Mouse (Mus musculus) heart, embryonic 15.5 days (tissue): ENCODE measurements around the gene Shmt2. TPM values are rescaled to one million over a fixed set of nuclear protein-coding genes. Genes with fewer than 3 reads are reported as not detected.

Experiments used
- ATAC-seq: fragments of 200-750 bp; cut with Nextera tagmentation; replicated peaks from 2 replicates; pipeline ENCODE4 v1.8.0; 2017; ENCODE audit warnings: low read depth, moderate TSS enrichment; ENCODE audit not compliant: insufficient number of reproducible peaks, insufficient read depth, low FRiP score
- H3K27ac ChIP-seq: fragments of 300-500 bp; sonication (generic); 2 replicates; pipeline ENCODE4 v1.5.1; 2015; ENCODE audit warnings: mild to moderate bottlenecking, inconsistent platforms
- H3K27me3 ChIP-seq: fragments of 300-500 bp; sonication (generic); 2 replicates; pipeline ENCODE4 v1.6.1; 2015; ENCODE audit warnings: inconsistent platforms
- H3K36me3 ChIP-seq: fragments of 300-500 bp; sonication (generic); 2 replicates; pipeline ENCODE4 v1.6.1; 2015; ENCODE audit warnings: mild to moderate bottlenecking, inconsistent platforms
- H3K4me1 ChIP-seq: fragments of 300-500 bp; sonication (generic); replicated peaks from 2 replicates; pipeline ENCODE4 v1.6.1; 2015; ENCODE audit warnings: inconsistent platforms
- H3K4me2 ChIP-seq: fragments of 300-500 bp; sonication (generic); 2 replicates; pipeline ENCODE4 v1.6.1; 2015; ENCODE audit warnings: inconsistent platforms, mild to moderate bottlenecking, moderate library complexity
- H3K4me3 ChIP-seq: fragments of 300-500 bp; sonication (generic); 2 replicates; pipeline ENCODE4 v1.5.1; 2015; ENCODE audit warnings: mild to moderate bottlenecking, inconsistent platforms
- H3K9ac ChIP-seq: fragments of 300-500 bp; sonication (generic); 2 replicates; pipeline ENCODE4 v1.6.1; 2015; ENCODE audit warnings: mild to moderate bottlenecking, inconsistent platforms
- H3K9me3 ChIP-seq: fragments of 300-500 bp; sonication (generic); replicated peaks from 2 replicates; pipeline ENCODE4 v1.6.1; 2016; ENCODE audit warnings: inconsistent platforms
- WGBS: fragments of 180-500 bp; shearing (Covaris S2); methylation state at CpG from one replicate; pipeline ENCODE4 v1.1.7; 2015; ENCODE audit warnings: mixed read lengths; 5-methylcytosine and 5-hydroxymethylcytosine counted together
- polyA plus RNA-seq: library from polyadenylated mRNA; unstranded; fragments of >200 nt; fragmentation: Nextera tagmentation; extraction: Ambion mirVana; gene quantifications from 2 replicates; pipeline ENCODE4 v1.2.1, GENCODE M21; 2015

Shmt2 gene
- polyA plus RNA-seq, 1 experiment from 2014 or later: 89.8 TPM

DNA sequence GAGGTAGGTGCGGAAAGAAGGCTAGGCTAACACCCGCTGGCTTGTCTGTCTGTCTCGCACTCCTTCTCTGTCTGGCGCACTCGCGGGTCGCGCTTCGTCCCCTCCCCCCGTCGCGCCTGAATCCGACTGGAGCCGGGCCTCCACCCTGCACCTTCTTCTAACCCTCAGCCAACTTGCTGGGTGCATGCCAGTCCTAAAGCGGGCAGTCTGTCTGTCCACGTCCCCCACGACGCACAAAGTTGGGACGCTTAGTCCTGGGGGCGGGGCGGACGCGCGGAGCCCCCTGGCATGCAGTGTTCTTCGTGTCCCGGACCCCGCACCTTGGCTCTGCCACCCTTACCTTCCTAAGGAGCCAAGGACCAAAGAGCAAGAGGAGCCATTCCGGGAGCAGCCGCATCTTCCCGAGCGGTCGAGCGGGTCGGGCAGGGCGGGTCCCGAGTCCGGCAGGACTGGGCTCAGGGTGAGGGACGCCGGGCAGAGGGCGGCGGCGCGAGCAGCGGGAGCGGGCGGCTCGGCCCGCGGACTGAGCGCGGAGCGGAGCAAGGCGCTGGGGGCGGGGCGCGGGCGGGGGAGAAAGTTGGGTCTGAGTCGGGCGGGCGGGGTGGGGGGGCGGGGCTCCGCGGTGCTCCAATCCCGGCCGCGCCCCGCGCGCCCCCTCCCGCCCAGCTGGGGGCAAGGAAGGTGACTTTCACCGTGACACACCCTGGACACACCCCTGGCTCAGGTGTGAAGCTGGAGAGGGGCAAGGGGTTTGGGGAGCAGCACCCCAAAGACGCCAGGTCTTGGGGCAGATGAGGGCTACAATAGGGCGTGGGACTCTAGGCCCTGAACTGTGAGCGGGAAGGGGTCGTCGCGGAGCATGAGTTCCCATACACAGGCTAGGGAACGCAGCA lies 12.0 kb upstream of the Shmt2 start, which contains the start of gene Nxph4:
TSS of gene Nxph4 (minus strand) at position 524 of the 893 bp plus-strand sequence.
- Histone ChIP-seq H3K9me3 (no peaks in the 10 kb centered on the region), H3K9ac (peak within 1 kb of the TSS; percentile 59), H3K36me3 (no peaks in the 10 kb centered on the region), H3K27ac (no peak within 1 kb of the TSS), H3K4me1 (peaks cover 24% of the 10 kb centered on the region), H3K4me2 (peak within 1 kb of the TSS; percentile 97), H3K4me3 (peak within 1 kb of the TSS; percentile 55), H3K27me3 (peaks cover 87% of the 10 kb centered on the region)
- WGBS: under 1% methylated on average over 43 of the region's 78 CpGs
- peak; percentile 11 for ATAC-seq

DNA sequence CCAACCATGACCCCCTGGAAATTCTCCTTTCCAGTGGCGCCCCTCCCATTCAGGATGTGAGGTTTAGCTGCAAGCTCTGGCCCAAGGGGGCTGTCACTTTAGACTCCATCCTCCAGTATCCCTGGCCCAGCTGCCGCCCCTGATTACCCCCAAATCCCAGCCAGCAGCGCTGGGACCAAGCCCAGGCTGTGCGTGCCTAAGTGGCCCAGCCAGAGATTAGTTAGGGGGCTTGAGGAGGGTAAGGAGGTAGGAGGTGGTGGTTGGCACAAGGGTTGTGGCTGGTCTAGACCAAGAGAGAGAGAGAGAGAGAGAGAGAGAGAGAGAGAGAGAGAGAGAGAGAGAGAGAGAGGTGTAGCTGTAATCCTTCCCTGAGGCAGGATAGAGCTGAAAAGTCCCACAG lies 9.3 kb upstream of the Shmt2 start:
- no peak overlapping the region; the same call in 1 of the 2 replicates for H3K4me3 ChIP-seq
- no peak for ATAC-seq
- no peak overlapping the region for H3K27ac ChIP-seq
- H3K9me3 ChIP-seq: no peaks in the 10 kb centered on the region
- H3K4me2 ChIP-seq: no peak overlapping the region
- no peak overlapping the region for H3K9ac ChIP-seq
- H3K36me3 ChIP-seq: no peaks in the 10 kb centered on the region
- H3K27me3 ChIP-seq: peaks cover 100% of the 10 kb centered on the region
- peaks cover 28% of the 10 kb centered on the region for H3K4me1 ChIP-seq
- WGBS: under 1% methylated on average over 4 of the region's 4 CpGs

DNA sequence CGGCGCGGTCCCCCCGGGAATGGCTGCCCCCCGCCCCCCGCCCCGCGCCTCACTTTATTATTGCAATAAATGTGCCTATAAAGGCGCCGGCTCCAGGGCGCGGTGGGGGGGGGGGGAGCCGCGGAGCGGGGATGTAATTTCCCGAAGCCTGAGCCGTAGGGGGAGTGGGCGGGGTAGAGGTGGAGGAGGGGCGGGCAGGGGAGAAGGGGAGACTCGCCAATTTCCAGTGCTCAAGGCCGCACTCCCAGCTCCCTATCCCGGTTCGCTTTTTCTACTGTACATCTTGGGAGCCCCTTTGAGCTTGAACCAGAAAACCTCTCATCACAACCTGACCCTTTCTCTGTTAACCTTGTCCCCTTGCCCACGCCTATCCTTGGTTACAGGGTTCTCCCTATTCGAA lies 8.7 kb upstream of the Shmt2 start:
- Histone ChIP-seq H3K4me2 (peak overlapping the region; percentile 18; the same call in 1 of the 2 replicates), H3K9me3 (no peaks in the 10 kb centered on the region), H3K36me3 (no peaks in the 10 kb centered on the region), H3K4me3 (peak overlapping the region; percentile 14; the same call in 1 of the 2 replicates), H3K27ac (no peak overlapping the region), H3K27me3 (peaks cover 100% of the 10 kb centered on the region), H3K4me1 (peaks cover 34% of the 10 kb centered on the region), H3K9ac (no peak overlapping the region)
- WGBS: 2% methylated on average over 24 of the region's 25 CpGs
- ATAC-seq: no peak

DNA sequence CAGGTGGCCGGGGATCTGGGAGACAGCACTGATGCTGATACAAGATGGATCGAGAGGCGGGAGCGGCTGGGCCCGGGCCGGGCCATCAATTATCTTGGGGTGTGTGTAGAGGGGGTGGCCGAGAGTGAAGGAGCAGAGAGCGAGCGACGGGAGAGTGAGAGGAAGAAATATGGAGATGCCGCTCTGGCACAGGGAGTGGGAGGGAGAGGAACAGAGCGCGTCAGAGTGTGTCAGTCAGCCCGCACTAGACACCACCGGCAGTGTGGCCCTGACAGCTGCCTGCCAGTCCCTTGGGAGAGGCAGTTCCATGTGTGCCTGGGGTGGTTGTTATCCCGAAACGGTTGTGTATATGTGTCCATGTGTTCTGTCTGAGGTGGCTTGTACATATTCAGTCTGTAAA lies 5.2 kb upstream of the Shmt2 start:
- Histone ChIP-seq H3K9ac (no peak overlapping the region), H3K9me3 (no peaks in the 10 kb centered on the region), H3K27me3 (peaks cover 96% of the 10 kb centered on the region), H3K4me2 (no peak overlapping the region), H3K4me3 (no peak overlapping the region; the same call in 1 of the 2 replicates), H3K36me3 (no peaks in the 10 kb centered on the region), H3K4me1 (peaks cover 29% of the 10 kb centered on the region), H3K27ac (no peak overlapping the region)
- ATAC-seq: no peak
- WGBS: 7% methylated on average over 17 of the region's 17 CpGs

DNA sequence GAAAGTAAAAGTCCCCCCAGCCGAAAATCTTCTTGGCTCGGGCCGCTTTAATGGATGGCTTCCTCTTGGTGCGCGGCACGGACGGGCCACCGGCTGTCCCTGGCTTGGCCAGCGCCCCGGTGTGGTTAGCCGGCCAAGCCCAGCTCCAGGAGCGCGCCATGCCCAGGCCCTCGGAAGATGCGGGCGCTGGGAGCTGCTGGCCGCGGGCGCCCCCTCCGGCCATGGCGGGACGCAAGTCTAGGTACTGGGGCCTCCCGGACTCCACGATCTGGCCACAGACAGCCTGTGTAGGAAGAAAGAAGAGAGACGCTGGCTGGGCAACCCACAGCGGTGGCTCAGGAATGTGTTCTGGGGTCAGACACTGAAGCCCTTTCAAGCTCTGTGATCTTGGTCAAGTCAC lies 4.4 kb upstream of the Shmt2 start:
- peaks cover 32% of the 10 kb centered on the region for H3K4me1 ChIP-seq
- no peaks in the 10 kb centered on the region for H3K36me3 ChIP-seq
- H3K9me3 ChIP-seq: no peaks in the 10 kb centered on the region
- H3K9ac ChIP-seq: peak overlapping the region; percentile 33; the same call in 1 of the 2 replicates
- peaks cover 88% of the 10 kb centered on the region for H3K27me3 ChIP-seq
- peak overlapping the region; percentile 64 for H3K4me2 ChIP-seq
- H3K27ac ChIP-seq: no peak overlapping the region
- peak overlapping the region; percentile 44 for H3K4me3 ChIP-seq
- under 1% methylated on average over 26 of the region's 26 CpGs for WGBS
- ATAC-seq: no peak

DNA sequence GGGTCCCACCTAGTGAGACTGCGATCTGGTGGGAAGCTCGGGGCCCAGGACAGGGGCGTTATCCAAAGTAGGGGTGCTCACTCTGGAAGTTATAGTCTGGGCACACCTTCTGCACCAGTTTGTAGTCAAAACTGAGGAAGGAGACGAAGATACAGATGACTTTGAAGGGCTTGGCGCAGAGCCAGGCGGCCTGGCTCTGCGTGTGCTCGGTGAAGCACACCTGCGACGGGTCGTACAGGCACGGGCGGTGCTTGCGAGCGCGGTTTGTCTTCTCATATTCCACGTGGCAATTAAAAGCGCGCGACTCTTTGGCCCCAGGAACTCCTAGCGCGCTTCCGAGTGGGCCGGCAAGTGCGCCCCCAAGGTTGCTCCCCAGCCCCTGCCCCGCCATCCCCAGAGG lies 3.8 kb upstream of the Shmt2 start:
- Histone ChIP-seq H3K9me3 (no peaks in the 10 kb centered on the region), H3K4me1 (peaks cover 36% of the 10 kb centered on the region), H3K9ac (0 out of 2 replicates have a peak overlapping the region, but pooled peaks have one; percentile 33), H3K36me3 (no peaks in the 10 kb centered on the region), H3K4me2 (peak overlapping the region; percentile 64), H3K4me3 (peak overlapping the region; percentile 44), H3K27me3 (peaks cover 81% of the 10 kb centered on the region), H3K27ac (no peak overlapping the region)
- WGBS: 3% methylated on average over 26 of the region's 26 CpGs
- ATAC-seq: no peak

DNA sequence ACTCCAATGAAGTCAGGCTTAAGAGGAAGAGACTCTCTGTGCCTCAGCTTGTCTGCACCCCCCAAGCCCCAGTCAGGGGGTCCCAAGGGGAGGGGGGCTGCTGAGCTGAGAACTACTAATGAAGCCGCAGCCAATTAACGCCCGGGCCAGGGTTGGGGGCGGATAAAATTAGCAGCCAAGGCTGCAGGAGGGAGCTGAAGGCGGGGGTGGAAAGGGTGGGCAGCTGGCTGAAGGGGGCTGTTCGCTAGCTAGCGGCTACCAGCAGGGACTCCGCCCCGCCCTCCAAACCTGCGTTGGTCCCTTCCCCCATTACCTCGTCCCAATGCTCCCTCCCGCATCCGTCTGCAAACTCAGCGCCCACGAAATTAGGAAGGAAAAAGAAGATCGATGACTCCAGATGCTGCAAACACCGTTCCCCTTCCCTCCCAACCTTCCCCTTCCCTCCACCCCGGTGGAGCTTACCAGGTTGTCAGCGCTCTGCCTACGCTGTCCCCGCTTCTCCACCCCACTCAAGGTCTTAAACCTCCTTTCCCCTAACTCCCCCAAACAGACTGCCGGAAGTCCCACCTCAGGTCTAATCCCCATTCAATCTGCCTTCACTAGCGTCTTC lies 2.5 kb upstream of the Shmt2 start:
- Histone ChIP-seq H3K27ac (no peak overlapping the region), H3K4me2 (no peak overlapping the region), H3K4me3 (no peak overlapping the region), H3K4me1 (peaks cover 36% of the 10 kb centered on the region), H3K36me3 (peaks cover 7% of the 10 kb centered on the region), H3K9ac (no peak overlapping the region), H3K9me3 (no peaks in the 10 kb centered on the region), H3K27me3 (peaks cover 68% of the 10 kb centered on the region)
- ATAC-seq: no peak
- whole genome bisulfite sequencing: 7% methylated on average over 23 of the region's 23 CpGs

DNA sequence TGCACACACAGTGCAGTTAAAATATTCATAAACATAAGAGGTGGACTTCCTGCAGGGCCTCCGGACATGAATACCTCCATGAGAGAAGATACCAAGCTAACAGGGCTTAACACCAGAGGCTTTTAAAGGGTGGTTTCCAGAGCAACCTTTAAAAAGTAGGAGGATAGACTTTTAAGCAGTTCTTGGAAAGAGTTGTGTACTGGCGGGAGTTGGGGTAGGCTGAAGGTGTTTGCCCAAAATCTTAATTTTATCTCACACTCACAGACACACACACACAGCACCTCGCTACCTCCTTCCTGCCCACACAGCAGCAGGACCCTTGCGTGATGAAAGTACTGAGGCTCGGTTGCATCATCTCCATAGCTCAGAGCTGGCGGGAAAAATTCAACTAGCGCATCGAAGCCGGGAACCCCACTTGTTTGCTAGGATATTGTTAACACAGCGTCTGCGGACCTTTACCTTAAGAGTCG lies 598 bp downstream of the Shmt2 start:
- H3K4me2 ChIP-seq: peak overlapping the region; percentile 94
- peak overlapping the region; percentile 71 for H3K9ac ChIP-seq
- no peaks in the 10 kb centered on the region for H3K9me3 ChIP-seq
- H3K27ac ChIP-seq: 0 out of 2 replicates have a peak overlapping the region, but pooled peaks have one; percentile 47
- H3K4me3 ChIP-seq: peak overlapping the region; percentile 76
- H3K4me1 ChIP-seq: peaks cover 41% of the 10 kb centered on the region
- no peak for ATAC-seq
- peaks cover 24% of the 10 kb centered on the region for H3K36me3 ChIP-seq
- WGBS: 5% methylated on average over 12 of the region's 12 CpGs
- peaks cover 37% of the 10 kb centered on the region for H3K27me3 ChIP-seq

DNA sequence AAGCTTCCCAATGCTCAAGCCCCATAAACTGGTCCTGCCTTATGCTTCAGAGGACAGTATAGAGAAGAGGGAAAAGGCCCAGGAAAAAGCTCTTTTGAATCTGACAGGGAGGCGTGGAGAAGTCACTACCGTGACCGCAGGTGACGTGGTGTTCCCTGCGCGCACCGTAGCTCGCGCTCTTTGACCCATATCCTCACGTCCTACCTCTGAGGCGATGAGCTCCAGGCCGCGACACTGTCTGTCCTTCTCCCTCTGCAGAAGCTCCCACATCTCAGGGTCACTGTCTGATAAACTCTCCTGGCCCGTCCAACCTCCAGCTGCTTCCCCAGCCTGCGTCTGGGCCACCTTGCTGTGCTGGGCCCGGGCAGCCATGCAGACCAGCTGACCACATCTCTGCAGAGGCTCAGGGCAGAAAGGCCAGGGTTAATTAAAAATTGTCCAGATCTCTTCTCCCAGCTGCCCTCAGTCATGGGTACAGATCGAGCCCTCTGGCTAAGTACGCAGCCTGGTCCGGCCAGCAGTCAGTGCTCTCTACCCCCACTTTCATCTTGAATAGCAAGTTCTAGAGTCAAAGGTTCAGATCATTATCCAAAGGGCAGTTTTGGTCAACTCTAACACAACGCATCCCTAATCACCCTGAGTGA lies 1.4 kb downstream of the Shmt2 start:
- peaks cover 24% of the 10 kb centered on the region for H3K36me3 ChIP-seq
- no peak overlapping the region for H3K27ac ChIP-seq
- peak overlapping the region; percentile 71; the same call in 1 of the 2 replicates for H3K9ac ChIP-seq
- ATAC-seq: no peak
- H3K4me1 ChIP-seq: peaks cover 41% of the 10 kb centered on the region
- peak overlapping the region; percentile 76 for H3K4me3 ChIP-seq
- H3K4me2 ChIP-seq: peak overlapping the region; percentile 94
- peaks cover 29% of the 10 kb centered on the region for H3K27me3 ChIP-seq
- no peaks in the 10 kb centered on the region for H3K9me3 ChIP-seq
- WGBS: 78% methylated on average over 20 of the region's 20 CpGs

DNA sequence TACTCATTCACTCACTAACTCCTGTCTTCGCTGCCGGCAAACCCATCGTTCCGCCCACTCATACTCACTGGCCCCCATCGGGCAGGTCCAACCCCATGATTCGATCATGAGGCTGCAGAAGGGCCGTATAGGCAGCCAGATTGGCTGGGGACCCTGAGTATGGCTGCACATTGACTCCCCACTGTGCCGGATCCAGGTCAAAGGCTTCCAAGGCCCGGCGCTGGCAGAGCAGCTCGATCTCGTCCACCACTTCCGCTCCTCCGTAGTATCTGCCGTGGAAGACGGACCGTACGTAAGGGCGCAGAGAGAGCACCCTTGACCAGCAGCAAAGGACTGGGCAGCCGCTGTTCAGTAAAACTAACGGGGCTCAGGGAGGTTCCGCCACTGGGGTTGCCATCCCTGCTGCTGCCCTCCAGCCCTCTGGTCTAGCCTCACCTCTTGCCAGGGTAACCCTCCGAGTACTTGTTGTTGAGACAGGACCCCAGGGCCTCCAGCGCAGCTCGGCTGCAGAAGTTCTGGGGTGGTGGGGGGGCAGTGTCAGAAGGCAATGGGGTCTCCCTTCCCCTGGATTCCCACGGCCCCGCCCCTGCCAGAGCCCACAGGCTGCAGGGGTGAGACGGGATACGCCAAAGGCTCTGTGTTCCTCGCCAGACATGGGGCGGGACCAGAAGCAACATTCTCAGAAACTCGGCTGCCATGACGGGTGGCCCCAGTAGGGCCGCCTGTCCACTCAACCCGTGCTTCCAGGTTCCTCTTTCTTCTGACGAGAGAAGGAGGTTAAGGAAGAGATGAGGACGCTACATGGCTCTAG lies 2.1 kb downstream of the Shmt2 start:
- peaks cover 43% of the 10 kb centered on the region for H3K4me1 ChIP-seq
- H3K9me3 ChIP-seq: no peaks in the 10 kb centered on the region
- no peak overlapping the region for H3K4me3 ChIP-seq
- WGBS: 92% methylated on average over 37 of the region's 37 CpGs
- peaks cover 24% of the 10 kb centered on the region for H3K36me3 ChIP-seq
- no peak overlapping the region for H3K27ac ChIP-seq
- no peak overlapping the region for H3K9ac ChIP-seq
- peaks cover 27% of the 10 kb centered on the region for H3K27me3 ChIP-seq
- ATAC-seq: no peak
- peak overlapping the region; percentile 94; the same call in 1 of the 2 replicates for H3K4me2 ChIP-seq
